Mouse (Mus musculus) liver, embryonic 14.5 days (tissue): ENCODE data around the gene Lrrc25. TPM values are rescaled to one million over a fixed set of nuclear protein-coding genes. Genes with fewer than 3 reads are reported as not detected.

Experiments
- ATAC-seq: fragments of 200-750 bp; cut with Nextera tagmentation; 2 replicates; pipeline ENCODE4 v1.8.0; 2017; ENCODE audit warnings: moderate number of reproducible peaks, mild to moderate bottlenecking, moderate library complexity; ENCODE audit not compliant: insufficient read depth
- DNase-seq, 3 experiments: peaks; one replicate each; pipeline ENCODE4 v3.0.0-alpha.2; 2012 to 2013; ENCODE audit warnings: low read depth in 3 of 3, low spot score in 3 of 3
- H3K27ac ChIP-seq: fragments of 300-500 bp; sonication (generic); 2 replicates; pipeline ENCODE4 v1.5.1; 2014; ENCODE audit warnings: moderate library complexity, mild to moderate bottlenecking, control low read depth, inconsistent platforms
- H3K27me3 ChIP-seq: fragments of 300-500 bp; sonication (generic); 2 replicates; pipeline ENCODE4 v1.6.1; 2014; ENCODE audit warnings: mild to moderate bottlenecking, low read length, moderate library complexity; ENCODE audit not compliant: control insufficient read depth, insufficient read depth
- H3K36me3 ChIP-seq: fragments of 300-500 bp; sonication (generic); replicated peaks from 2 replicates; pipeline ENCODE4 v1.6.1; 2014; ENCODE audit warnings: low read depth; ENCODE audit not compliant: control insufficient read depth, insufficient read depth
- H3K4me1 ChIP-seq, 2 experiments: fragments of 200-500 bp in 1 of 2; fragments of 300-500 bp in 1 of 2; sonication (generic) in 1 of 2; replicated peaks; 2 replicates each; pipeline ENCODE4 v1.6.1; 2012 to 2014; ENCODE audit warnings: antibody characterized with exemption in 1 of 2, inconsistent platforms in 1 of 2, low read length in 1 of 2; ENCODE audit not compliant: control insufficient read depth in 2 of 2, insufficient read depth in 2 of 2
- H3K4me2 ChIP-seq: fragments of 300-500 bp; sonication (generic); 2 replicates; pipeline ENCODE4 v1.6.1; 2014; ENCODE audit warnings: low read depth, mild to moderate bottlenecking, control low read depth, moderate library complexity
- H3K4me3 ChIP-seq, 2 experiments: fragments of 200-500 bp in 1 of 2; fragments of 300-500 bp in 1 of 2; sonication (generic) in 1 of 2; 2 replicates each; pipeline ENCODE4 v1.5.1; 2012 to 2014; ENCODE audit warnings: low read depth in 2 of 2, low read length in 2 of 2, mild to moderate bottlenecking in 2 of 2, control low read depth in 1 of 2, inconsistent platforms in 1 of 2, moderate library complexity in 1 of 2; ENCODE audit not compliant: insufficient read depth in 1 of 2
- H3K9ac ChIP-seq: fragments of 300-500 bp; sonication (generic); replicated peaks from 2 replicates; pipeline ENCODE4 v1.6.1; 2014; ENCODE audit warnings: mild to moderate bottlenecking, control low read depth, moderate library complexity
- H3K9me3 ChIP-seq: fragments of 300-500 bp; sonication (generic); 2 replicates; pipeline ENCODE4 v1.6.1; 2016; ENCODE audit warnings: low read length, mixed read lengths; ENCODE audit not compliant: control insufficient read depth
- CTCF ChIP-seq: IDR thresholded peaks from 2 replicates; pipeline ENCODE4 v1.5.1; 2016; ENCODE audit warnings: antibody characterized with exemption, low read depth, control low read depth
- EP300 ChIP-seq: IDR thresholded peaks from 2 replicates; pipeline ENCODE4 v1.6.1; 2016; ENCODE audit warnings: antibody characterized with exemption, low read depth
- WGBS: fragments of 180-500 bp; shearing (Covaris S2); extraction: QIAGEN DNeasy Blood & Tissue Kit; methylation state at CpG from one replicate; pipeline ENCODE4 v1.1.7; 2014; ENCODE audit not compliant: insufficient replicate concordance; 5-methylcytosine and 5-hydroxymethylcytosine counted together
- polyA plus RNA-seq, 2 experiments: library from polyadenylated mRNA; depleted of rRNA in 1 of 2; stranded (reverse) in 1 of 2; unstranded in 1 of 2; fragments of >200 nt; fragmentation: Nextera tagmentation in 1 of 2; extraction: Ambion mirVana in 1 of 2; gene quantifications; 2 replicates each; pipeline versions ENCODE4 v1.2.1 to v1.2.3; 2012 to 2014

Gene Lrrc25
- polyA plus RNA-seq, 2 experiments: 4.3 to 4.7 TPM

- 89% methylated on average over 12 of the region's 12 CpGs for WGBS
- H3K27ac ChIP-seq: no peak overlapping the region
Observed at GRCm38 (mm10) chr8:70591569-70591968, 24.4 kb upstream of the Lrrc25 start.

DNA sequence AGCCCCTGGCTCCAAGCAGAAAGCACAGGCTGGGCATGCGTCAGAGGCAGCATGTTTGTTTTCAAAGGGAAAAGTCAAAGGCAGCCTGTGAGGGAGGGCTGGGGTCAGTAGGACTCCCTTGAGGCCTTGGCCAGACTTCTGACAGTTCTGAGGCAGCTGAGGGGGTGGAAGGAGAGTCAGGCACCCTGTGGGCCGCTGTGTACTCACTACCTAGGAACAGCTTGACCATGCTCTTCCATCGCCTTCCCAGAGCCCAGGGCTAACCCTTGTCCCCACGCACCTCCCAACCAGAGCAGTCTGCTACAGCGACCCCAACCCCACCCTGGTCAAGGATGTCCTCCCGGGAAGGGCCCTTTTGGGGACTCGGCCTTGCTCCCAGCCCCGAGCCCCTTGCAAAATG lies 22.8 kb upstream of the Lrrc25 start:
- Histone ChIP-seq H3K36me3 (peaks cover 12% of the 10 kb centered on the region), H3K4me2 (peak overlapping the region; percentile 99), H3K9ac (peak overlapping the region; percentile 65), H3K9me3 (no peaks in the 10 kb centered on the region), H3K27me3 (no peaks in the 10 kb centered on the region), H3K27ac (no peak overlapping the region; the same call in 1 of the 2 replicates), H3K4me3 (peak overlapping the region in 1 of 2 experiments; percentile 70; a peak in 1 of 4 replicates), H3K4me1 (peaks cover 7 to 14% of the 10 kb centered on the region in 2 experiments)
- no peak for ATAC-seq
- WGBS: 57% methylated on average over 8 of the region's 8 CpGs
- DNase-seq: no peak
- TF ChIP-seq CTCF (no peak), EP300 (no peak)

More at GRCm38 (mm10) chr8:70591569-70591968, 24.4 kb upstream of the Lrrc25 start:
- TF ChIP-seq CTCF (no peak), EP300 (no peak)
- Histone ChIP-seq H3K9me3 (no peaks in the 10 kb centered on the region), H3K36me3 (peaks cover 22% of the 10 kb centered on the region), H3K27me3 (no peaks in the 10 kb centered on the region), H3K9ac (no peak overlapping the region), H3K4me3 (no peak overlapping the region), H3K4me2 (no peak overlapping the region), H3K4me1 (peaks cover 7 to 14% of the 10 kb centered on the region in 2 experiments)
- DNase-seq (no peak), ATAC-seq (no peak)

GRCm38 (mm10) chr8:70593961-70594609 lies 21.9 kb upstream of the Lrrc25 start, which contains the start of gene Isyna1:
Isyna1 (plus strand) TSS chr8:70594373.
- DNase-seq: peak; percentile 83 to 87 (median 84)
- under 1% methylated on average over 40 of the region's 40 CpGs for WGBS
- Histone ChIP-seq H3K9ac (peak within 1 kb of the TSS; percentile 65), H3K27me3 (no peaks in the 10 kb centered on the region), H3K27ac (peak within 1 kb of the TSS; percentile 67), H3K36me3 (peaks cover 12% of the 10 kb centered on the region), H3K4me2 (peak within 1 kb of the TSS; percentile 99), H3K4me1 (peaks cover 7 to 14% of the 10 kb centered on the region in 2 experiments), H3K9me3 (no peaks in the 10 kb centered on the region), H3K4me3 (peak within 1 kb of the TSS; percentile 59 to 70)
- ATAC-seq: peak; percentile 85
- TF ChIP-seq EP300 (no peak), CTCF (no peak)

- Histone ChIP-seq H3K27me3 (no peaks in the 10 kb centered on the region), H3K27ac (no peak overlapping the region), H3K4me3 (peak overlapping the region; percentile 59 to 70), H3K9ac (peak overlapping the region; percentile 65), H3K9me3 (no peaks in the 10 kb centered on the region), H3K4me1 (peaks cover 7 to 14% of the 10 kb centered on the region in 2 experiments), H3K36me3 (peaks cover 10% of the 10 kb centered on the region), H3K4me2 (peak overlapping the region; percentile 99)
- TF ChIP-seq CTCF (no peak), EP300 (no peak)
- 7% methylated on average over 82 of the region's 82 CpGs for WGBS
- DNase-seq: no peak
- ATAC-seq: peak; percentile 21
Observed at GRCm38 (mm10) chr8:70594621-70595564, 21.1 kb upstream of the Lrrc25 start.
